Mouse (Mus musculus) olfactory bulb, adult 2 months (tissue): Measurements from ENCODE around the gene Cxcl9.

Experiments used
- CTCF ChIP-seq: fragments of 200-500 bp; IDR thresholded peaks from 2 replicates; pipeline ENCODE4 v1.5.1; 2012; ENCODE audit warnings: low read depth, mild to moderate bottlenecking, low read length, moderate library complexity; ENCODE audit not compliant: insufficient read depth
- POLR2A ChIP-seq: fragments of 200-500 bp; IDR thresholded peaks from 2 replicates; pipeline ENCODE4 v1.6.1; 2012; ENCODE audit warnings: mild to moderate bottlenecking, low read depth, low read length, moderate library complexity; ENCODE audit not compliant: insufficient read depth

GRCm38 (mm10) chr5:92322612-92323011 lies 5.3 kb downstream of the Cxcl9 start:
- no peak for TF ChIP-seq CTCF
- TF ChIP-seq POLR2A: no peak
